Mouse (Mus musculus) heart, postnatal 36 days (tissue): ENCODE measurements around the gene Tsc22d1. TPM values are rescaled to one million over a fixed set of nuclear protein-coding genes. Genes with fewer than 3 reads are reported as not detected.

Source experiments
- DNase-seq, 2 experiments: peaks; one replicate each; pipeline ENCODE4 v3.0.0; 2021 to 2022
- intact Hi-C: fragments of 180-260 bp; cut with DNase I; formaldehyde crosslinking; loops from one replicate; pipeline ENCODE4 v1.15.1; 2025
- total RNA-seq, 2 experiments: library from RNA; stranded (reverse); gene quantifications; 2 replicates each; pipeline ENCODE4 v1.2.3; 2021

Gene Tsc22d1
- total RNA-seq = 100 to 1,000 TPM; 385 to 457 TPM

- DNase-seq = peak in 1 of 2 experiments; percentile 42
- intact Hi-C loops = loop anchor here (2.0 to 5.0 kb wide), 4 partner anchors 37 to 303 kb away; partner anchors contain the start of genes Gpalpp1 and Nufip1
Observed at GRCm38 (mm10) chr14:76414862-76415780, at the start of gene Tsc22d1. TSS of gene Tsc22d1 (plus strand) at chr14:76414961.

DNA sequence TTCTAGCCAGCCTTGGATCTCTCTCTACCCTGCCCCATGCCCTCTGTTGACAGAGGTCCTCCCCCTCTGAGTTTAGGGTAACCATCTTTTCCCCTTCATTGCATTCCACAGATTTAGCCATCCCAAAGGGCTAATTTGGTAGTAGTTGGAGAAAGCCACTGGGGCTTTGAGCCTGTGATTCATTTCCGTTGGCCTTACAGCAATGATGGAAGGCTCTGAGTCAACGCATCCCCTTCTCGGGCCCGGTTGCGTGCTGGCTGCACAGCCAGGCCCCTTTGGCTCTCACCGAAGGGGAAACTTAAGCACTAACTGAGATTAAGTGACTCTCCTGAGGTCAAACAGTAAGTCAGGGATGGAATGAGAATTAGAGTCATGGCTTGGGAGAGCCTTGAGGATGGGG is 41.1 kb upstream of the Tsc22d1 start:
- intact Hi-C loops = no loop called here

DNA sequence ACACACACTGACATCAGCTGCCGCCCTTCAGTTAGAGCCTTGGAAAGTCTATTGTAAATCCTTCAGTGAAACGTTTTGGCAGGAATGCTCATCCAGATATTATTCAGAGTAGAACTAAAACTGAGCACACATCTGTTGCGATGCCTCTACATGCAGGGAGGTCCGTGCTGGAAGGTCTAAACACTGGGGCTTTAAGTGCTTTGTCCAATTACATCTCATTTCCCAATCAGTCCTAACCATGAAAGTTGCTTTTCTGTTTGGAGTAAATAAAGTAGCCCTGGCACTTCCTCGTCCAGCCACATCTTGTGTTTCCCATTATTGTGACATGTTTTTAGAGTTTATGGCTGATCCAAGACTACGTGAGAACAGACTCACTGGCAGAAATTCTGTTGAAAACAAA is 40.2 kb upstream of the Tsc22d1 start:
- intact Hi-C loops = no loop called here
- no peak for DNase-seq

More for the DNA sequence above, 41.1 kb upstream of the Tsc22d1 start:
- no peak for DNase-seq

GRCm38 (mm10) chr14:76376561-76376960 is 38.2 kb upstream of the Tsc22d1 start:
- intact Hi-C loops = no loop called here
- no peak for DNase-seq

- DNase-seq = no peak
- intact Hi-C loops = no loop called here
Observed at GRCm38 (mm10) chr14:76379411-76379810, 35.4 kb upstream of the Tsc22d1 start.

- intact Hi-C loops = no loop called here
Observed at GRCm38 (mm10) chr14:76388025-76388424, 26.7 kb upstream of the Tsc22d1 start.

DNA sequence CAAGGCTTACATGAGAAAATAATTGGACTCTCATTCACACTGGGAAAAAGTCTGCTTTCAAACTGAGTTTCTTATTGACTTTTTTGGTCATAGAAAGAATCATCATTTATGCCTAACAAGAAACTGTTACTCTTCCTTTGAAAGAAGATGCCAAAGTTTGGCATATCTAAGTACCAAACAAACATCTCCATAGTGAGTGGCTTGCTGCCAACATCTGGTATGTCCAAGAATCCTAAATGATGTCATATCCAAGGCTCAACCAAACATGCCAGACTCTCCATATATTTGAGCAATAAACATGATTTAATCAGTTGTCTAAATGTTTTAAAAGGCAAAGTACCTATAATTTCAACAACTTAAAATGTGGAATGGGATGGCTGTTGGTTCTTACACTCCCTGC is 16.5 kb upstream of the Tsc22d1 start:
- intact Hi-C loops = no loop called here

More at GRCm38 (mm10) chr14:76388025-76388424, 26.7 kb upstream of the Tsc22d1 start:
- no peak for DNase-seq

GRCm38 (mm10) chr14:76402574-76402973 is 12.2 kb upstream of the Tsc22d1 start:
- DNase-seq = no peak
- intact Hi-C loops = no loop called here

More for the DNA sequence above, 16.5 kb upstream of the Tsc22d1 start:
- DNase-seq = no peak

DNA sequence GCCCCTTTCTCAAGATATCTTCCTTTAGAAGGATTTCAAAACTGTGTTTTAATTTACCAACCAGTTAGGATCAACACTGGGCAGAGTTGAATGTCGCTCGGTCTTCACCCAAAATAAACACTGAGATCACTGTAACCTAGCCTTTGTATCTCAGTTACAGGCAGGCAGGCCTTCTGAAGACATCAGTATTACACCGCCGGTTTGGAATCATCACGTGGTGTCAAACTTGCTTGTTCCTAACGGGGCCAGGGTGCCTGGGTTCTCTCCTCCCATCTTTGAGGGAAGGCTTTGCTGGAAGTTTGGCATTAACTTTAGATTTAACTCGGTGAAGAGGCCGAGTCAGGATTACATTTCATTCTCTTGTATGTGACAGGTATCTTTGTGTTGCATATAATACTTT is 5.7 kb upstream of the Tsc22d1 start:
- no peak for DNase-seq
- intact Hi-C loops = no loop called here

DNA sequence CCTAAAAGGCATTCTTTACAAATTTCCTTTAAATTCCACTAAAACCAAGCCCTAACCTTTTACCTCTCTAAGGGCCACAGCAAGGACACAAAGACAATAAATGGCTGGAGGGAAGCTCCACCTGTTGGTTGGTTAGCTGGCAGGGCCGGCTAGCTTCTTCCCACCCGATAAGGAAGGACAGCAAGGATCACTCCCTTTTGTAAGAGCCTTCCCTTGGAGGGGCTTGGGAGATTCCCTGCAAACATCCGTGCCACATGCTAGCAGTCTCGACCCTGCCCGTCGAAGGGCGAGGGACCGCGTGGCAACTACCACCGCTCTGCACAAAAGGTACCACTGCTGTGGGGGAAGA is 1.0 kb upstream of the Tsc22d1 start:
- intact Hi-C loops = loop anchor here (2.0 kb wide), 2 partner anchors 59 to 261 kb away; no protein-coding TSS in a partner anchor
- no peak for DNase-seq

GRCm38 (mm10) chr14:76414122-76414861 is 469 bp upstream of the Tsc22d1 start:
- peak; percentile 94 for DNase-seq
- intact Hi-C loops = loop anchor here (2.0 kb wide), 1 partner anchor 59 kb away; no protein-coding TSS in a partner anchor

- intact Hi-C loops = loop anchor here (2.0 to 5.0 kb wide), 4 partner anchors 36 to 304 kb away; partner anchors contain the start of genes Gpalpp1 and Nufip1
- DNase-seq = peak; percentile 44 to 56
Observed at GRCm38 (mm10) chr14:76415781-76416301, 1.1 kb downstream of the Tsc22d1 start.

DNA sequence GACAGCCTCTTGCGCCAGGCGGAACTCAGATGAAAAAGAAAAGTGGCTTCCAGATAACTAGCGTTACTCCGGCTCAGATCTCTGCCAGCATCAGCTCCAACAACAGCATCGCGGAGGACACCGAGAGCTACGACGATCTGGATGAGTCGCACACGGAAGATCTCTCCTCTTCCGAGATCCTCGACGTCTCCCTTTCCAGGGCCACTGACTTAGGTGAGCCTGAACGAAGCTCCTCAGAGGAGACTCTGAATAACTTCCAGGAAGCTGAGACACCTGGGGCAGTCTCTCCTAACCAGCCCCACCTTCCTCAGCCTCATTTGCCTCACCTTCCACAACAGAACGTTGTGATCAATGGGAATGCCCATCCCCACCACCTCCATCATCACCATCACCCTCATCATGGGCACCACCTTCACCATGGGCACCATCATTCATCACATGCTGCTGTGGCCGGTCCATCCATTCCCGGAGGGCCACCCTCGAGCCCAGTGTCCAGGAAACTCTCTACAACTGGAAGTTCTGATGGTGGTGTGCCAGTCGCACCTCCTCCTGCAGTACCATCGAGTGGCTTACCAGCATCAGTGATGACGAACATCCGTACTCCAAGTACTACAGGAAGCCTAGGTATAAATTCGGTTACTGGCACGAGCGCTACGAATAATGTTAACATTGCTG is 1.7 kb downstream of the Tsc22d1 start:
- no peak for DNase-seq
- intact Hi-C loops = loop anchor here (5.0 kb wide), 3 partner anchors 36 to 304 kb away; partner anchors contain the start of genes Gpalpp1 and Nufip1

- DNase-seq = no peak
- intact Hi-C loops = loop anchor here (5.0 kb wide), 3 partner anchors 35 to 305 kb away; partner anchors contain the start of genes Gpalpp1 and Nufip1
Observed at GRCm38 (mm10) chr14:76417346-76417745, 2.6 kb downstream of the Tsc22d1 start.

DNA sequence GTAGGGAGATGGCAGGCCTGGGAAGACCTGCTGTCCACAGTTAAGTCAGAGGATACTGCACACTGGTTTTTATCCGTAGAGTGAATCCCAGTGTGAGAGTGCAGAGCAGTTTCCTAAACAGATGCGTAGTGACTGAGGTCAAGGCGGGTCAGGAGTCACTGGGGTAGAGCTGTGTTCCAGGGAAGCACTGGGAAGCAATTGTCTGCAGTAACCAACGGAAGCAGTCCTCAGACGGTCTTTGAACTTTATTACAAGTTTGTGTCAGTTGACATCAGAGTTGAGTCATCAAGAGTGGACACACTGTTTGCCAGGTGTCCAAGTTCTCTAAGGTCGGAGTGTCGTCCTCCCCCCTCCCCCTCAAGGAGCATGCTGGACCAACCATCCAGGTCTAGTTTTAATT is 6.0 kb downstream of the Tsc22d1 start:
- DNase-seq = no peak
- intact Hi-C loops = no loop called here

DNA sequence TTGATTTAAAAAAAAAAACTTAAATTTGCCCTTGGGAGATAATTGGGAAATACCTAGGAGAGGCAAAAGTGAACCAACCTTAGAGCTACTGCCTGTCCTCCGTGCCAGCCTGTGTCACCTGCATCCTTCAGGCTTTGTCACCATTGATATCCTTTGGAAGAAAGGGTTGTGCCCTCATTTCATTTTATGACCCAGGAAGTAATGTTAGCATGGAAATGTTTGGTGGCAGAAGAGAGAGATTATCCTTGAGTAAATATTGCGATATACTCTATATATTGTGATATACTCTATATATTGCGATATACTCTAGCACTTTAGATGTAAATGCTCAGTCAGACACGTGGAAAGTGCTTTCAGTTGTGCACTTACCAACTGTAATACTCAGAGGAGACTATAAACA is 6.4 kb downstream of the Tsc22d1 start:
- intact Hi-C loops = no loop called here
- DNase-seq = no peak

DNA sequence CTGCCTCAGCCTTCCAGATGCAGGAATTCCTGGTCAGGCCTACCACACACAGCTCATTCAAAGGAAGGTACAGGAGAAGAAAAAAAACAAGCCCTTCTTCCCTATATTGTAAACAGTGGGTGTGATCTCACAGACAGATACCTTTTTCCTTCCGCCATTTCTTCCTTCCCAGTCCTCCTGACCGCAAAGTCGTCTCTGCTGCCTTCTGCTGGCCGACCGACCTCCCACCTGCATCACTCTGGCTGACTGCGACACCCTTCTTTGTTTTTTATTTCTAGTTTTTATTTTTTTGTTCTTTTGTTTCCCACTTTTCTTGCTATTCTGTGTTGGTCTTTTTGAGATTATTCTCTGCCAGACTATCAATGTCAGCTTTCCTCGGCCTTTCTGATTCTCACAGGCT is 10.7 kb downstream of the Tsc22d1 start:
- intact Hi-C loops = no loop called here
- no peak for DNase-seq

GRCm38 (mm10) chr14:76425986-76426530 is 11.3 kb downstream of the Tsc22d1 start:
- no peak for DNase-seq
- intact Hi-C loops = no loop called here

DNA sequence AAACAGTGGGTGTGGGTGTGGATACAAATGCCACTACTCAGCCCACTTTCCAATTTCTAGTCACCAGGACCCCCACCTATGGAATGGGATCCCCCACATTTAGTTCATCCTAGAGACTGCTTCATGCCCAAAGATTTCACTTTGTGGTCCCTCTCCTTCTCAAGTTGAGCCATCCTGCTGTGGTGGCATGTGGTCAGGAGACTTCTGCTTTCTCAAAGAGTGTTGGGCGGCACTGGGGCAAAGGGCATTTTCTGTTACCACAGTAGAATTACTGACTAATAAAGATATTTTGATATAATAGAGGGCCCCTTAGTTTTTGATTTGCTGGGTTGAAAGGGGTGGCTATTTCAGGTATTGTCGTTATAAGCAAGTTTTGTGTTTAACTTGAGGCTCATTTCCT is 14.1 kb downstream of the Tsc22d1 start:
- intact Hi-C loops = no loop called here
- DNase-seq = no peak

GRCm38 (mm10) chr14:76431918-76432317 is 17.2 kb downstream of the Tsc22d1 start:
- intact Hi-C loops = no loop called here
- no peak for DNase-seq
